Mouse (Mus musculus) testis, postnatal 10 days (tissue): ENCODE measurements around the gene Cry2.
A peak's percentile ranks its signal among the peaks of the same experiment; 100 is the strongest.

Source experiments
- DNase-seq: peaks from one replicate; pipeline ENCODE4 v3.0.0; 2021; ENCODE audit warnings: low spot score

The Cry2 gene

GRCm38 (mm10) chr2:92386821-92387570, 46.8 kb downstream of the Cry2 start:
- DNase-seq: no peak

GRCm38 (mm10) chr2:92385113-92386051, 48.5 kb downstream of the Cry2 start:
- DNase-seq: no peak

- no peak for DNase-seq
Measured at GRCm38 (mm10) chr2:92384101-92384500, 49.7 kb downstream of the Cry2 start.

- no peak for DNase-seq
Measured at GRCm38 (mm10) chr2:92382759-92383158, 51.1 kb downstream of the Cry2 start.

- no peak for DNase-seq
Measured at GRCm38 (mm10) chr2:92381901-92382588, 51.8 kb downstream of the Cry2 start, which contains the start of gene 1700029I15Rik. Gene 1700029I15Rik, plus strand, starts transcription at chr2:92382538.

GRCm38 (mm10) chr2:92381161-92381560, 52.7 kb downstream of the Cry2 start:
- DNase-seq: no peak

- no peak for DNase-seq
Measured at GRCm38 (mm10) chr2:92380495-92381050, 53.3 kb downstream of the Cry2 start.

- no peak for DNase-seq
Measured at GRCm38 (mm10) chr2:92379783-92380494, 53.9 kb downstream of the Cry2 start.

- DNase-seq: no peak
Measured at GRCm38 (mm10) chr2:92377320-92377719, 56.5 kb downstream of the Cry2 start.

- DNase-seq: no peak
Measured at GRCm38 (mm10) chr2:92376300-92376699, 57.5 kb downstream of the Cry2 start.

GRCm38 (mm10) chr2:92375788-92376187, 58.1 kb downstream of the Cry2 start:
- no peak for DNase-seq

- DNase-seq: peak; percentile 91
Measured at GRCm38 (mm10) chr2:92375099-92375623, 58.7 kb downstream of the Cry2 start.

- DNase-seq: no peak
Measured at GRCm38 (mm10) chr2:92374514-92374913, 59.3 kb downstream of the Cry2 start, which contains the start of the genes Pex16 and Large2. Gene Pex16, plus strand, starts transcription at chr2:92374676. Gene Large2, minus strand, starts transcription at chr2:92374869.

- DNase-seq: no peak
Measured at GRCm38 (mm10) chr2:92373437-92373813, 60.4 kb downstream of the Cry2 start.

GRCm38 (mm10) chr2:92372767-92373436, 60.9 kb downstream of the Cry2 start:
- DNase-seq: no peak

- DNase-seq: no peak
Measured at GRCm38 (mm10) chr2:92371971-92372690, 61.7 kb downstream of the Cry2 start.

GRCm38 (mm10) chr2:92370821-92371805, 62.7 kb downstream of the Cry2 start:
- peak; percentile 80 for DNase-seq

GRCm38 (mm10) chr2:92370375-92370774, 63.5 kb downstream of the Cry2 start:
- DNase-seq: no peak
